Mouse (Mus musculus): ENCODE data around the gene Ankmy1.

GRCm38 (mm10) chr1:92939746-92940145 is 37.0 kb upstream of the Ankmy1 start:
- TF ChIP-seq CTCF (IDR thresholded peaks at IDR 0.05; ENCODE audit: low read depth, low read length) (no peak), POLR2A (IDR thresholded peaks at IDR 0.05; ENCODE audit: extremely low read depth, insufficient read depth, low read length) (no peak)

Measured in liver, adult 2 months (tissue).